In genomic region chr17:56626260-56626659, GRCm38 (mm10) we compare ENCODE assay signal across 8 mouse cellular contexts. TPM values are rescaled to one million over a fixed set of nuclear protein-coding genes. Genes with fewer than 3 reads are reported as not detected.
A peak's percentile ranks its signal among the peaks of the same experiment; 100 is the strongest.
DNase-seq lines count a peak whose midpoint lies in the region; ATAC-seq and TF ChIP-seq lines count a peak whose summit lies in the region.

No protein-coding gene starts in this region.

- H3K9ac ChIP-seq in heart, embryonic 14.5 days (ENCODE audit: low read length) = peak overlapping the region; percentile 95
- H3K9ac ChIP-seq in forebrain, embryonic 15.5 days (replicated peaks) = peak overlapping the region; percentile 77
- peak overlapping the region; percentile 86 for H3K9ac ChIP-seq in liver, postnatal 0 days (replicated peaks)

- no peaks in the 10 kb centered on the region for H3K9me3 ChIP-seq in heart, embryonic 14.5 days (ENCODE audit: control insufficient read depth, low read length)
- H3K9me3 ChIP-seq in G1E (replicated peaks) = peaks cover 2% of the 10 kb centered on the region; the same call in 1 of the 2 replicates
- no peaks in the 10 kb centered on the region for H3K9me3 ChIP-seq in forebrain, embryonic 15.5 days
- no peaks in the 10 kb centered on the region for H3K9me3 ChIP-seq in liver, postnatal 0 days (ENCODE audit: low read length)

- peak; percentile 7; the same call in 1 of the 2 replicates for ATAC-seq in heart, embryonic 14.5 days (ENCODE audit: insufficient number of reproducible peaks, insufficient read depth, low FRiP score, low read depth)
- no peak for ATAC-seq in G1E (ENCODE audit: extremely low read depth, insufficient number of reproducible peaks, low FRiP score, poor library complexity, severe bottlenecking)
- no peak; the same call in 1 of the 2 replicates for ATAC-seq in forebrain, embryonic 15.5 days (replicated peaks)
- peak; percentile 8 for ATAC-seq in liver, postnatal 0 days

- H3K36me3 ChIP-seq in heart, embryonic 14.5 days (ENCODE audit: control insufficient read depth, insufficient read depth, low read length) = peaks cover 27% of the 10 kb centered on the region
- peaks cover 42% of the 10 kb centered on the region for H3K36me3 ChIP-seq in G1E (replicated peaks)
- peaks cover 18% of the 10 kb centered on the region for H3K36me3 ChIP-seq in forebrain, embryonic 15.5 days
- H3K36me3 ChIP-seq in liver, postnatal 0 days (replicated peaks; ENCODE audit: insufficient read depth, low read length) = peaks cover 13% of the 10 kb centered on the region

- TF ChIP-seq EP300 in liver, postnatal 0 days (IDR thresholded peaks at IDR 0.05; ENCODE audit: low read depth) = no peak

- under 1% methylated on average over 31 of the region's 32 CpGs for WGBS in heart, embryonic 14.5 days
- under 1% methylated on average over 32 of the region's 32 CpGs for WGBS in forebrain, embryonic 15.5 days
- WGBS in liver, postnatal 0 days (ENCODE audit: insufficient replicate concordance) = 1% methylated on average over 29 of the region's 32 CpGs

- H3K27ac ChIP-seq in heart, embryonic 14.5 days (replicated peaks in 1 of 2; ENCODE audit: control insufficient read depth in 1 of 2, insufficient read depth in 1 of 2, low read depth in 2 of 2, low read length in 2 of 2) = peak overlapping the region in 1 of 2 experiments; percentile 67; a peak in 3 of 4 replicates
- peak overlapping the region; percentile 62 for H3K27ac ChIP-seq in forebrain, embryonic 15.5 days (replicated peaks)
- peak overlapping the region; percentile 44 for H3K27ac ChIP-seq in liver, postnatal 0 days (ENCODE audit: low read depth)

- TF ChIP-seq CTCF in G1E (IDR thresholded peaks at IDR 0.05; ENCODE audit: low read depth, low read length) = no peak
- TF ChIP-seq CTCF in liver, postnatal 0 days (IDR thresholded peaks at IDR 0.05; ENCODE audit: low read depth) = no peak

- intact Hi-C loops in heart, postnatal 10 days (cut with DNase I) = loop anchor here (5.0 kb wide), 1 partner anchor 41 kb away; no protein-coding TSS in a partner anchor

- peak overlapping the region; percentile 82 to 94 for H3K4me3 ChIP-seq in heart, embryonic 14.5 days (ENCODE audit: control insufficient read depth in 1 of 2, insufficient read depth in 1 of 2, low read depth in 1 of 2, low read length in 2 of 2)
- H3K4me3 ChIP-seq in G1E (ENCODE audit: low read depth, low read length) = peak overlapping the region; percentile 94
- peak overlapping the region; percentile 79 for H3K4me3 ChIP-seq in forebrain, embryonic 15.5 days
- H3K4me3 ChIP-seq in liver, postnatal 0 days (ENCODE audit: low read depth, low read length) = peak overlapping the region; percentile 85

- H3K27me3 ChIP-seq in heart, embryonic 14.5 days (ENCODE audit: control insufficient read depth, insufficient read depth, low read length) = no peaks in the 10 kb centered on the region
- H3K27me3 ChIP-seq in G1E (ENCODE audit: insufficient read depth, low read length) = peaks cover 4% of the 10 kb centered on the region; the same call in 1 of the 2 replicates
- peaks cover 3% of the 10 kb centered on the region; the same call in 1 of the 2 replicates for H3K27me3 ChIP-seq in forebrain, embryonic 15.5 days
- no peaks in the 10 kb centered on the region for H3K27me3 ChIP-seq in liver, postnatal 0 days (ENCODE audit: insufficient read depth, low read length)

- H3K4me1 ChIP-seq in heart, embryonic 14.5 days (ENCODE audit: control insufficient read depth in 2 of 2, insufficient read depth in 2 of 2, low read length in 2 of 2) = peaks cover 10 to 20% of the 10 kb centered on the region in 2 experiments
- H3K4me1 ChIP-seq in G1E (ENCODE audit: insufficient read depth, low read depth, low read length) = peaks cover 50% of the 10 kb centered on the region
- peaks cover 28% of the 10 kb centered on the region for H3K4me1 ChIP-seq in forebrain, embryonic 15.5 days
- peaks cover 23% of the 10 kb centered on the region for H3K4me1 ChIP-seq in liver, postnatal 0 days (ENCODE audit: insufficient read depth)

- H3K4me2 ChIP-seq in heart, embryonic 14.5 days (ENCODE audit: low read length) = peak overlapping the region; percentile 96
- H3K4me2 ChIP-seq in forebrain, embryonic 15.5 days (replicated peaks) = peak overlapping the region; percentile 89
- H3K4me2 ChIP-seq in liver, postnatal 0 days (ENCODE audit: low read depth, low read length) = peak overlapping the region; percentile 94

- DNase-seq in heart, postnatal 10 days = no peak
- peak; percentile 16 for DNase-seq in G1E (ENCODE audit: low spot score)
- DNase-seq in liver, postnatal 0 days = peak; percentile 45
- DNase-seq in T-cell, adult 2 months (ENCODE audit: low spot score) = no peak
- DNase-seq in gastrocnemius, postnatal 4 days (ENCODE audit: low spot score in 2 of 2) = no peak
- DNase-seq in urinary bladder, postnatal 4 days (ENCODE audit: low spot score in 2 of 2) = no peak

RNA-seq across cellular contexts. Expression of gene Lonp1, which starts 0.4 kb away (rescaled TPM):
- 58.6 and 59.0 TPM in 2 replicates for polyA plus RNA-seq in heart, embryonic 14.5 days (2014; fragmentation: Nextera tagmentation; extraction: Ambion mirVana)
- 10 to 100 TPM; 93.9 to 99.2 TPM for total RNA-seq in heart, postnatal 10 days (2021)
- total RNA-seq in G1E (2014; fragmentation: Nextera tagmentation) = 67.8 and 74.4 TPM in 2 replicates
- total RNA-seq in G1E (2017) = 101 and 103 TPM in 2 replicates
- polyA plus RNA-seq in G1E (2012) = 174 and 182 TPM in 2 replicates
- 47.7 and 49.9 TPM in 2 replicates for polyA plus RNA-seq in forebrain, embryonic 15.5 days (2015; fragmentation: Nextera tagmentation; extraction: Ambion mirVana)
- 29.8 and 31.9 TPM in 2 replicates for polyA plus RNA-seq in liver, postnatal 0 days (2015; fragmentation: Nextera tagmentation; extraction: Ambion mirVana)
- total RNA-seq in gastrocnemius, postnatal 4 days (2021) = 10 to 100 TPM; 58.1 to 59.2 TPM

RNA-seq across cellular contexts. Expression of gene Catsperd, which starts 1.7 kb away (rescaled TPM):
- polyA plus RNA-seq in heart, embryonic 14.5 days (2014; fragmentation: Nextera tagmentation; extraction: Ambion mirVana) = 0.46 and 0.50 TPM in 2 replicates
- total RNA-seq in heart, postnatal 10 days (2021) = under 1 TPM in 1 of 2 experiments, not detected in 1; 0.22 TPM
- total RNA-seq in G1E (2014; fragmentation: Nextera tagmentation) = not detected in 2 replicates
- total RNA-seq in G1E (2017) = 0.17 TPM in 1 of 2 replicates, not detected in the other
- not detected in 2 replicates for polyA plus RNA-seq in G1E (2012)
- 0.98 and 1.1 TPM in 2 replicates for polyA plus RNA-seq in forebrain, embryonic 15.5 days (2015; fragmentation: Nextera tagmentation; extraction: Ambion mirVana)
- polyA plus RNA-seq in liver, postnatal 0 days (2015; fragmentation: Nextera tagmentation; extraction: Ambion mirVana) = 0.33 and 0.60 TPM in 2 replicates
- total RNA-seq in gastrocnemius, postnatal 4 days (2021) = not detected

RNA-seq across cellular contexts. Expression of gene Rpl36, which starts 13.0 kb away (rescaled TPM):
- 1,567 and 1,751 TPM in 2 replicates for polyA plus RNA-seq in heart, embryonic 14.5 days (2014; fragmentation: Nextera tagmentation; extraction: Ambion mirVana)
- total RNA-seq in heart, postnatal 10 days (2021) = 100 to 1,000 TPM; 862 to 893 TPM
- total RNA-seq in G1E (2014; fragmentation: Nextera tagmentation) = 1,715 and 1,885 TPM in 2 replicates
- 2,574 and 3,073 TPM in 2 replicates for total RNA-seq in G1E (2017)
- polyA plus RNA-seq in G1E (2012) = 9,624 and 13,197 TPM in 2 replicates
- polyA plus RNA-seq in forebrain, embryonic 15.5 days (2015; fragmentation: Nextera tagmentation; extraction: Ambion mirVana) = 1,126 and 1,235 TPM in 2 replicates
- 1,436 and 1,479 TPM in 2 replicates for polyA plus RNA-seq in liver, postnatal 0 days (2015; fragmentation: Nextera tagmentation; extraction: Ambion mirVana)
- total RNA-seq in gastrocnemius, postnatal 4 days (2021) = 1,000 to 10,000 TPM; 1,009 to 1,061 TPM

RNA-seq across cellular contexts. Expression of gene 2410015M20Rik, which starts 16.7 kb away (rescaled TPM):
- 390 and 398 TPM in 2 replicates for polyA plus RNA-seq in heart, embryonic 14.5 days (2014; fragmentation: Nextera tagmentation; extraction: Ambion mirVana)
- 100 to 1,000 TPM; 338 to 370 TPM for total RNA-seq in heart, postnatal 10 days (2021)
- 42.8 and 61.4 TPM in 2 replicates for total RNA-seq in G1E (2014; fragmentation: Nextera tagmentation)
- 101 and 133 TPM in 2 replicates for total RNA-seq in G1E (2017)
- 278 and 377 TPM in 2 replicates for polyA plus RNA-seq in G1E (2012)
- 194 and 210 TPM in 2 replicates for polyA plus RNA-seq in forebrain, embryonic 15.5 days (2015; fragmentation: Nextera tagmentation; extraction: Ambion mirVana)
- 259 and 260 TPM in 2 replicates for polyA plus RNA-seq in liver, postnatal 0 days (2015; fragmentation: Nextera tagmentation; extraction: Ambion mirVana)
- 100 to 1,000 TPM; 232 to 255 TPM for total RNA-seq in gastrocnemius, postnatal 4 days (2021)

RNA-seq across cellular contexts. Expression of gene Safb, which starts 41.6 kb away (rescaled TPM):
- 52.9 and 58.9 TPM in 2 replicates for polyA plus RNA-seq in heart, embryonic 14.5 days (2014; fragmentation: Nextera tagmentation; extraction: Ambion mirVana)
- 10 to 100 TPM; 96.8 to 97.6 TPM for total RNA-seq in heart, postnatal 10 days (2021)
- total RNA-seq in G1E (2014; fragmentation: Nextera tagmentation) (67.0 and 76.5 TPM in 2 replicates), G1E (2017) (85.0 and 121 TPM in 2 replicates)
- 151 and 154 TPM in 2 replicates for polyA plus RNA-seq in G1E (2012)
- 125 and 132 TPM in 2 replicates for polyA plus RNA-seq in forebrain, embryonic 15.5 days (2015; fragmentation: Nextera tagmentation; extraction: Ambion mirVana)
- 27.0 and 28.4 TPM in 2 replicates for polyA plus RNA-seq in liver, postnatal 0 days (2015; fragmentation: Nextera tagmentation; extraction: Ambion mirVana)
- 100 to 1,000 TPM in 1 of 2 experiments, 10 to 100 TPM in 1; 96.9 to 117 TPM for total RNA-seq in gastrocnemius, postnatal 4 days (2021)

Comparison
In these comparisons a context has a peak if more than half of its experiments do, and no peak if none do; other contexts are left out.
1. ATAC-seq: peak in heart, embryonic 14.5 days (single experiment) and liver, postnatal 0 days (single experiment); none in G1E (single experiment) and forebrain, embryonic 15.5 days (single experiment).
2. DNase-seq: peak in G1E (single experiment) and liver, postnatal 0 days (single experiment); none in heart, postnatal 10 days (0 of 2), T-cell, adult 2 months (single experiment), gastrocnemius, postnatal 4 days (0 of 2) and urinary bladder, postnatal 4 days (0 of 2).
3. Peak in every context shown above with its lines, with median percentiles within 50 percentile points of each other: H3K4me2 ChIP-seq, H3K4me3 ChIP-seq and H3K9ac ChIP-seq.